Mouse (Mus musculus) layer of hippocampus, postnatal 10 days (tissue): ENCODE results near the gene Traf3ip1. TPM values are rescaled to one million over a fixed set of nuclear protein-coding genes. Genes with fewer than 3 reads are reported as not detected.

Experiments used
- DNase-seq, 2 experiments: peaks; one replicate each; pipeline ENCODE4 v3.0.0; 2021; ENCODE audit warnings: low spot score in 2 of 2
- total RNA-seq, 2 experiments: library from RNA; stranded (reverse); gene quantifications; 2 replicates each; pipeline ENCODE4 v1.2.3; 2021

Gene Traf3ip1
- total RNA-seq, 2 experiments from 2014 or later = 12.9 to 14.9 TPM

DNA sequence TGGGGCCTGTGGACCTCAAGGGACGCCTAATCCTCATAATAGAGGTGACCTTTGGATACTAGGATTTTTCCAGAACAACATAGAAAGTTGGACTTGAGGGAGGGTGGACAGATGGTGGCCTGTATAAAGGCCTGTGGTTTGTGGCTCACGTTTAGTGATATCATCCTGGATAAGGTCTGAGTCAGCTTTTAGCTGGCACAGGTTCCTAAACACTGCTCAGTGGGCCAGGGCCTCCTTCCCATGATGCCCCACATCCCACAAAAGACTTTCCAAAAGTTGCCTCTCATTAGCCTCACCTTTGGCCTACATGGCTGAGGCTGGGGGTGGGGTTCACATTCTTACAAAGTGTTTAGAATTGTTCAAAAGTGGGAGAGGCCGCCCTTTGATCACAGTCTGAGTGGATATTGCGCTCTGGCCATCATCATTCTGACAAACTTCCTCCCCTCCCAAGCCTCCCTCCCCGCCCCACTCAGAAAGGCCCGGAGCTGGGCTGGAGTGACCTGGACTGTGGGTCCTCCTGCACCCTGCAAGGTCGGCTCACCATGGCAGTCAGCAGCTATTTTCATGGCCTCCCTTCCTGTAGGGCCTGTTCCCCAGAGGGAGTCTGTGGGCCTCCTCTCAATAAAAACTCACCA, 83.6 kb downstream of the Traf3ip1 start:
- no peak for DNase-seq

Other genes with a start within 250 kb of the Traf3ip1 start
- 10 to 100 TPM; 49.6 to 55.2 TPM for gene Ube2f, start 244.3 kb upstream of the Traf3ip1 start, total RNA-seq
- 10 to 100 TPM; 12.0 to 12.8 TPM for gene Scly, start 196.3 kb upstream of the Traf3ip1 start, total RNA-seq
- under 1 TPM; 0.07 to 0.09 TPM for gene Espnl, start 172.6 kb upstream of the Traf3ip1 start, total RNA-seq
- gene Klhl30, start 143.6 kb upstream of the Traf3ip1 start, total RNA-seq = not detected
- gene Erfe, start 128.2 kb upstream of the Traf3ip1 start, total RNA-seq = under 1 TPM; 0.18 to 0.57 TPM
- gene Ilkap, start 95.8 kb upstream of the Traf3ip1 start, total RNA-seq = 10 to 100 TPM; 60.1 to 78.9 TPM
- gene Hes6, start 80.6 kb upstream of the Traf3ip1 start, total RNA-seq = 10 to 100 TPM; 31.4 to 36.0 TPM
- 10 to 100 TPM; 16.1 to 18.6 TPM for gene Per2, start 35.3 kb upstream of the Traf3ip1 start, total RNA-seq
- gene Asb1, start 45.9 kb downstream of the Traf3ip1 start, total RNA-seq = 10 to 100 TPM; 47.0 to 49.1 TPM